Mouse (Mus musculus): ENCODE results near the gene Cept1.

Cept1 gene

DNA sequence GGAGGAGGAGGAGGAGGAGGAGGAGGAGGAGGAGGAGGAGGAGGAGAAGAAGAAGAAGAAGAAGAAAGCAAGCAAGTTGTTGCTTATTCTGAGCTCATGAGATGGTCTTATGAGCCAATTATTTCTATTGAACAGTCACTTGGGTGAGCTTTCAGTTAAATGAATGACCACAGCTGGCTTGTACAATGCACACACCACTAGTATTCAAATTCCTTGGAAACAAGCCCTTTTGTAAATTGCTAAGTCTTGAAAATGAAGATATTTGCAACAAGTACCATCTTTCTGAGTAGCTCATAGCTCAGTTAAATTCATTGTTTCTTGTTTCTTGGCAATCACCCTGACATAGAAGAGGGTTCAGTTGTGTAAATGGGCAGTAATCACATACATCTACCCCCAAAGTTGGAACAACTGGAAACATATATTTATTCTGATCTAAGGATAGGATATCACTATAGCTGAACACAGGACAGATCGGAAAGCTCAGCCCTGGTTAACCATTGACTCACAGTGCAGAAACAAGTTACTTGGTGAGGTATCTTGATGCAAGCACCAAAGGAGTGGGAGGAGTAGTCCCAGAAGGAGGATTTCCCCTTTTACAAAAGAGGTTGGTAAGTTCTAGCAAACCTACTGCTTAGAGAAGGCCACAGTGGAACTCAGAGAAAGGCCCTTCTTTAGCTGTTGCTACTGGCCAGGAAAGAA is 52.1 kb downstream of the Cept1 start:
- DNase-seq (ENCODE audit: low read depth, low spot score), result no peak

DNA sequence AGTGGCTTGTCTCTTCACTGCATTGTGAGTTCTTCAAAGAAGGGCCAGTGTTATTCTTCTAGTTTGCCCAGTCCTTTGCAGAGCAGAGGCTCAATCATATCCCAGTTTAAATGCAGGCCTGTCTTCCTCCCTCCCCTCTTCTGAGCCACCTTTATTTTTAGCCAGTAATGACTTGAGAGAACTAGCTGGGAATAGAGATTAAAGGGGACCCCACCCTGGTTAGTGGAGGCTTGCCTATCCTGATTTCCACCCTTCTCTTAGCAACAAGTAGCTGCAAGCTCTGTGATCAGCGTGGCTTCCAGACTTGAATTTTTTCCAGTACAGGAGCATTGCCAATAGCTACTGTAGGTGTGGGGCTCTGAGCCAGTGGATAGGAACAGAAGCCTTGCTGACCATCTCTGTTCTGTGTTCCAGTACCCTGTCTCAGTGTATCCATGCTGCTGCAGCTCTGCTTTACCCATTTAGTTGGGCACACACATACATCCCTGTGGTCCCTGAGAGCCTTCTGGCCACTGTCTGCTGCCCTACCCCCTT is 53.1 kb downstream of the Cept1 start:
- no peak for DNase-seq (ENCODE audit: low read depth, low spot score)

DNA sequence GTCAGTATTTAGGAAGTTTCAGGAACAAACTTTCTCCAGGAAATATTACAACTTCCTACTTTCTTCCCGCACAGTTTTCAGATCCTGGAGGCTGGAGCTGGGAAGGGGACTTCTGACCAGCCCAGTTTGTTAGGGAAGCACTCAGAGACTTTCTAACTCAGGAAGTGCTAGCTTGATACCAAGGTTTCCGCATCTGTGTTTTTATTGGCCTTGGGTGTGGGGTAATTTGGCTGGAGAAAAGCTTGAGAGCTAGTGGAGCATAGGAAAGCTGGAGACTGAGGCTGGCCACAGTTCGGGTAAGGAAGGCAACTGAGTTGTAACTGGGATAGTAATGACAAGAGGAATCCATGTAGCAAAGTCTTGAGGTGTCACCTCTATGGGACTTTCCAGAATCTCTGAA is 53.7 kb downstream of the Cept1 start:
- no peak for DNase-seq (ENCODE audit: low read depth, low spot score)

DNA sequence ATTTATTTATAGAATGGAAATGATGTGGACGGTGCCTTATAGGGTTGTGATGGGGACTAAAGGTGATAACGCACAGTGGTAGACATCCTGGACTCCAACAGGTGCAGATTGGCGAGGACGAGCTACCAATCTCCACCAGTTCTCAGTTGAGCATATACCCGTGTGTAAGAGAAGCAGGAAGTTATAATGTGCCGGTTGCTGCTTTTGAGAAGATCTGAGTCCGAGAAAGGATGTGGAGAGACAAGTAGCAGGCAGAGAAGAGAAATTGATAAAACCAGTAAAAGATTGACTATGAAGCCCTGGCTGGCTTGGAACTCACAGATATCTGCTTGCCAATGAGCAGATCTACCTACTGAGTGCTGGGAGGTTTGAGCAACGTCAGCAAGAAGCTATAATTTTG is 54.4 kb downstream of the Cept1 start:
- DNase-seq (ENCODE audit: low read depth, low spot score), result no peak

DNA sequence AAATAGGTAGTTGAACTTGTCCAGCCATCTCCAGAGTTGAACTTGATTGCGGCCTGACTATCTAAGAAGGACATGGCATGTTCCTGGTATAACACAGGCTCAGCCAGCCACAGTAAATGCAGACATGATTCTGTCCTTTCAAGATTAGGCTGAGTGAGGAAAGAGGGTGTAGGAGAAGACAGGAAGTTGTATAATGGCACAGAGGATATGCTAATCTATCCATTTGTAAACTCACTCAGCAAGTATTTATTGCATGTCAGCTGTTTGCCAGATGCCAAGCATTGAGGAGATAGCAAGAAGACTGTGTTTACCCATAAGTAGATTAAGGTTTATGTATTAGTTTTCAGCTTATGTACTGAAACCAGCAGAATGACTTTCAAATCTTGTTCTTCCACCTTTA is 54.9 kb downstream of the Cept1 start:
- no peak for DNase-seq (ENCODE audit: low read depth, low spot score)

DNA sequence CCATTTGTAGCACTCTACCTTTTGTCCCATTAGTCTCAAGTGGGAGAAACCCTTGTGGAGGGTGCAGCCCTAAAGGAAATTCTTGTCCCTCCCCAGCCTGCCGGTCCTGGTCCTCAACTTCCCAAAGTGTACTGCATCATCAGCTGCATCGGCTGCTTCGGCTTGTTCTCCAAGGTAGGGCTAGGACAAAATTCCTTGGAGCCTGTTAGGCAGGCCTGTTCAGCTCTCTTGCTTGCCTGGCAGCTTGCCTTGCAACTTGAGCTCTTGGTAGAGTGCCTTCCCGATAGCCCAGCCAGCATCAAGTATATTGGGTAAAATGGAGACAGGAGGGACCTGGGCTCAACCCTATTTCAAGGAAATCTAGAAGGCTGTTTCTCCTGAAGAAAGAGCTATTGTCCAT is 57.4 kb downstream of the Cept1 start:
- no peak for DNase-seq (ENCODE audit: low read depth, low spot score)

DNA sequence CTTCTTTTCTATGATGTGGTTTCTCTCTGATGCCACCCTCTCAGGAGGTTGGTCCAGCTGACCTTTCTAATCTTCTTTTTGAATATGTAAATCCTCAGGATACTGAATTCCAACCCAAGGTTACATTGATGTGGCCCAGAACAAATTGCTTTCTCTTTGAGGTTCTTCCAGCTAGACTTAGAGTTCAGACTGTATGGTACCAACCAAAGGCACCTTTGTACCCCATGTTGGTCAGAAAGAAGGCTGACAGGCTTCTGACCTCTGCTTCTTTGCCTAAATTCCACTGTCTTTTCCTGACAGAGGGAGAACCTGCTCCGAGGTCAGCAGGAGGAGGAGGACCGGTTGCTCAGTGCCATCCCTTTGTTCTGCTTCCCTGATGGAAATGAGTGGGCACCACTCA is 60.1 kb downstream of the Cept1 start:
- no peak for DNase-seq (ENCODE audit: low read depth, low spot score)

DNA sequence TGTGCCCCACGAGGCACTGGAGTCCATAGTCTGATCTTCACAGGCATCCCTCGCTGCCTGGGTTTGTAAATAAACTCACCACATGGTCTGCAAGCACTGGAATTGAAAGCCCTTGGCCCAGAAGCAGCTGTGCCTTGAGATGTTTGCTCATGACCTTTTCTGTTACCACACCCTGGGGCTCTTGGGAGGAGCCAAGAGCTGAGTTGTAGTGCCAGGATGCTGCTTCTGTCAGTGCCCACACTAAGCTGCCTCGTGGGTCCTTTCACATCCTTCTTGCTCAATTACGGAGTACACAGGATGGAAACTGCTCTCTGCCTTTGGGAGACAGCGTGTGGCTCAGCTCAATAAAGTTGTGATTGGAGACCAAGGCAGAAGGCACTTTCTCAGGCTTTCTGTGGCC is 61.8 kb downstream of the Cept1 start:
- DNase-seq (ENCODE audit: low read depth, low spot score), result peak; percentile 42

DNA sequence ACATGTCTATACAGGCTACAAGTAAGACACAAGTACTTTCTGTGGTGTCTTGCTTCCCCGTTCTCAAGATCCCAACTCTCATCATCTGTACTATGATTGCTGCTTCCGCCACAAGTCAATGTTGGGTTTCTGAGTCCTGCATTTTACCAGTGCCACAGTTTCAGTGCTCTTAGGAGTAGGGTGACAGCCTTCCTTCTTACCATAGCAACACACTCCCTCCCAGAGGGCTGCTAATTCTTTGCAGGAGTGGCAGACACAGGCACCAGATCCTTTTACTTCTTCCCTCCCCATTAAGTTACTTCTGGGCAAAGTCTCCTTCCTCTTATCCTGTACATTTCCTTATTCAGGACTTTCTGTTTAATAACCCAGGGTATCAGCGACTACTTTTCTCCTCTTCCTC is 62.7 kb downstream of the Cept1 start:
- DNase-seq (ENCODE audit: low read depth, low spot score), result no peak

DNA sequence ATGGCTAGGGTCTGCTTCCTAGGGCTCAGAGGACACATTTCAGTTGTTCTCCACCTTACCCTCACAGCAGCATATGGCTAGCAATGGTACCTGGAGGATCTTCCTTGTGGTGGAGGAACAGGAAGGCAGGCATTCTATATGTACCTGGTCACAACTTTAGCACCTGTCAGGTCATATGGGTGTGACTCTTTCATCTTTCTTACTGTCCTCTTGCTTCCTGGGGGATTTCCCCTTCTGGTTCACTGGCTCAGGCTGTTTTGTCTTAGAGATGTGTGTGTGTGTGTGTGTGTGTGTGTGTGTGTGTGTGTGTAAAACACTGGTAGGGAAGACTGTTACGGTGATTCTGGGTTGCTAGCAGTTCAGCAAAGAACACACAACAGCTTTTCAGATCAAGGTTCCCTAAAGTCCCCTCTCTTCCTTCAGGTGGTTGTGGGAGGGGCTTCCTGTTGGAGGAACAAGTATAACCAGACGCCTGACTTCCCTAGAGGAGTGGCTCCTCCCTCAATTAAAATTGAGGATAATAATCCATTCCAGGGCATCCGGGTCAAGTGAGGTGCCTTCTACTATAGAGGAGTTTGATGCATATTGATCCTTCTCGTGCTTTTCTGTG is 63.7 kb downstream of the Cept1 start:
- no peak for DNase-seq (ENCODE audit: low read depth, low spot score)

DNA sequence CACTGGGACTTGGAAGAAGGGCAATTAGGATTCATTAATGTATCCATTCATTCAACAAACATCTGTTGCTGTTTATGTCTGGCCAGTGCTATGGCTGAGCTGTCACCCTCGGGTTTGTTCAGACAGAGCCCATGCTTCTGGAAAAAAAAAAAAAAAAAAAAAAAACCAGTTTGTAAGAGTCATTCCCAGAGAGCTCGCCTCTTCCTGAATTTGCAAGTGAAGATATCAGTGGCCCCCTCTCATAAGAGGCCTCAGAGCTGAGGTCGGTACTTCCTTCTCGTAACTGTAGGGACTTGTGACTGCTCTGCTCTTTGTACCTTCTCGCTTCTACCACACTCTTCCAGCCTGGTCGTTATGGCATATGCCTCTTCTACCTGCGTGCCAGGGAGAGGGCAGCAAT is 64.3 kb downstream of the Cept1 start:
- DNase-seq (ENCODE audit: low read depth, low spot score), result no peak

DNA sequence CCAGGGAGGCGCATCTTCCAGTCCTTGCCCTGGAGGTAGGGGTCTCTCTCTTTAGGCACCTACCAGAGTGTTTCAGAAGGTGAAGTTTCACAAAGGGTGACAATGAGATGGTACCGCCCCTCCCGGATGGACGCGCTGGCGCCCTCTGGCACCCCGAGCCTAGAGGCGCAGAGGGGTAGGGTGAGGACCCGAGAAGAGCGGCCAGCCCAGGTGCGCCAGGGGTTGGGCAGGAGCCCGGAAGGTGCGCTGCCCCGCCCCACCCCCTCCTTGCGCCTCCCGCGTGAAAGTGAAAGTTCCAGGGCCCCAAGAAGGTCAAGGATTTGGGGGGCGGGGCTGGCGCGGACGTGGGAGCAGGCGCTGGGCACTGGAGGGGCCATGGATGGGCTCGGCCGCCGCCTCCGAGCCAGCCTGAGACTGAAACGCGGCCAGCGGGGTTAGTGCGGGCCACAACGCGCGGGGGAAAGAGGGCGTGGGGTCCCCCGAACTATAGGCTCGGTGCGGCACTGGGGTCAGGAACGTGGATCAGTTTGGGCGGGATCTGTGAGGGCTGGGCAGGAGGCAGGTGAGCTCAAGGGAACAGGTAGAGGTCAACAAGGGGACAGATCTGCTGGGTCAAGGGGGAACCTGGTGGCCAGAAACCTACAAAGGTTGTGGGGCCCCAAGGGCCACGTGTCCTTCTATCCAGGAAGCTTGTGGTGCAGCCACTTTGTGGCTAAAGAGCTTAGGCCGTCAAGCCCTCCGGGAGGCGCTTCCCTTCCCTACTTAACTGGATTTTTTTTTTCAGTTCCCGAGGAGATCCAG is 65.1 kb downstream of the Cept1 start, which contains the start of gene Dennd2d:
Gene Dennd2d, plus strand, starts transcription at position 125 of the 801 bp plus-strand sequence.
- no peak for DNase-seq (ENCODE audit: low read depth, low spot score)

DNA sequence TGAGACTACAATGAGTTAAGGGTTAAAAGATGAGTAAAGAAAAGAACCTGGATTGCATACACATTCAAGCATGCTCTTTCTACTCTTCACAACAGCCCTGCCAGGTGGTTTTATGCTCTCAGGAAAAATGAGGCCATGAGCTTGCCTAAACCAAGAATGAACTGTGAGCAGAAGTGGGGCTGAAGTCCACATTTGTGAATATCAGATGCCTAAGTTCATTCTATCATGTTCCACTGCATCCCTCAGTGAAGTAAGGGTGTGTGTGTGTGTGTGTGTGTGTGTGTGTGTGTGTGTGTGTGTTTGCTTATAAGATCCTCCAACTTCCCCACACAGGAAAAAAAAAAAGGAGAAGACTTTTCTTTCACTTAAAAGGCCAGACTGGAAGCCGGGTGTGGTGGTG is 70.7 kb downstream of the Cept1 start:
- DNase-seq (ENCODE audit: low read depth, low spot score), result no peak

DNA sequence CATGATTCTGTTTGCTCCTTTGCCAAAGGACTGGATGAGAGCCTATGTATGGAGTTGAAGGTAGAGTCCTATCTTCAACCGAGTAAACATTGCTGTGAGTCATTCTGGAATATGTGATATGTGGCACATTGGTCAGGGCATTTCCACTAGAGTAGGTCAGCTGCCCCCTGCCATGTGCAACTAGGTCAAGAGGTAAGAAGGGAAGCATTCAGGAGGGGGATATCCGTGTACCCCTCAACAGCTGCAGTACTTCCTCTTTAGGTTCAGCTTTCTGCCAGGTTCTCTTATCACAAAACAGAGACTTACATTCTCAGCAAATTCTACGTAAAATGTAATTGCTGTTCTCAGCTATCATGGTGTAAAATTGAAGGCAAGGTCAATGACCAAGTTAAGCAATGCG is 73.4 kb downstream of the Cept1 start:
- DNase-seq (ENCODE audit: low read depth, low spot score), result no peak

DNA sequence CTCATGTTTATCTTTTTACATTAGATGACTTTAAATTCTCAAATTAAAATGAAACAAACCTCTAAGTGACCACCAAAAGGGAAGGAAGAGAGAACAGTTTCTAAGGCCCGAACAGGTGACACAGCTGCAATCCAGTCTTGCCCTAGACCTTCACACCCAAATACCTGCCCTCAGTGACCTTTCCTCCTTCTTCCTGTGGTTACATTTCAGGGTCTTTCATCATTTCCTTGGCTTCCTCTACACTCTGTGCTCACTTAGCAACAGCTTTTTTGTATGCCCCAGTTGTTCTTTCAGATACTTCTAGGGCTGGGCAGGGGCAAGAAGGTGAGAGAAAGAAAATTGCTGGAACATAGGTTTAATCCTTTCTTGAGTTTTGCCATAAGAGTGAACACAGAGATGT is 82.9 kb downstream of the Cept1 start:
- no peak for DNase-seq (ENCODE audit: low read depth, low spot score)

DNA sequence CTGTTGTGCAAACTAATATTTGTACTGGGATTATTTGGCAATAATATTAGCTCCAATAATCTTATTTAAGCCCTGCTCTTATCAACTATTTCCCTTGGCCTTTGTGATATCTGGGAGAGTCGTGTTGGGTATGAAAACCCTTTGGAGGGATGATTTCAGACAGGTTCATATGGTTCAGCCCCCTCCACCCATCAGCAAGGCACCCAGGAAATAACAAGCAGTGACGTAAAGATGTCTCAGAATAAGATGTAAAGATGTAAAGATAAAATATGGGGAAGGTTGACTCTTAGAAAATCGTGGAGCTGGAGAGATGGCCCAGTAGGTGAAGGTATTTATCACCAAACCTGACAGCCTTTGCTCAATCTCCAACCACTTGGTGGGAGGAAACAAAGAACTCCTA is 85.1 kb downstream of the Cept1 start:
- no peak for DNase-seq (ENCODE audit: low read depth, low spot score)

DNA sequence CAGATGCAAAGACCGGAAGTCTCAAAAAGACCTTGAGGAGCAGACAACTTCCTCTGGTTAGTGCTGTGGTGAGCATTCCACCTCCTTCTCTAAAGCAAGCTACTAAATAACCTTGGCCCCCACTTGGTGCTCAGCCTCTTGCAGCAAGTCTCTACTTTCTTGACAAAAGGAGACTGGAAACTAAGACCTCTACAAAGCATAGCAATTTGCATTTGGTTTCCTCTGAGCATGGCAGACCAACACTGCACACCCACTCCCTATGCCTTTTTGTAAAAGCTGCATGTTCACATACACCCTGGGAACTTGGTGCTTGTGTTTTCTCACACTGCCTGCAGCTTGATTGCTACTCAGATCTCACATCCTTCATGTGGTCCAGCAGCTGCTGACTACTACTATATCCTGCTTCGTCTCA is 85.5 kb downstream of the Cept1 start:
- no peak for DNase-seq (ENCODE audit: low read depth, low spot score)

DNA sequence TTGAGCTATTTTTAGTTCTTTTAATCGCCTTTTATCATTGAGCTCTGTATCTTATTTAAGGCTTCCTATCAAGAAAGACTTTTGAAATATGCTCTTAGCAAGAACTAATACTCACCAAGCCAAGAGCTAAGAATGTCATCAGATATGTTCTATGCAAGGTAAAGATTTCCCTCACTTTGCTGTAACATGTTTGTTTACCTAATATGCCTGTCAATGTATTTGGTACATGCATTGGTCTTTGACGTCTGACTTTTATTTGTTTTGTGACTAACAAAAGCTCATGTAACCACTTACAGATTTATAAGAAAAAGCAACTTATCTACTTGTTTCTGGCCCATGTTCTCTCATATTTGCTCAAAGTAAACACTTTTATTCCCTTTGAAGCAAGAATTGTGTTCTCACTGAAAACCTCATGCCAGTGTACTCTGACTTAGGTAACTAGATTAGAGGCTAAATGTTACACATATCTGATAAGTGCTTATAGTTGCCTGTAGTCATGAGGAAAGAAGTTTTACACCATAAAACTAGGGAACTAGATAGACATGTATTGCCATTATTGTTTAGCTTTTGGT is 90.2 kb downstream of the Cept1 start:
- DNase-seq (ENCODE audit: low read depth, low spot score), result no peak

DNA sequence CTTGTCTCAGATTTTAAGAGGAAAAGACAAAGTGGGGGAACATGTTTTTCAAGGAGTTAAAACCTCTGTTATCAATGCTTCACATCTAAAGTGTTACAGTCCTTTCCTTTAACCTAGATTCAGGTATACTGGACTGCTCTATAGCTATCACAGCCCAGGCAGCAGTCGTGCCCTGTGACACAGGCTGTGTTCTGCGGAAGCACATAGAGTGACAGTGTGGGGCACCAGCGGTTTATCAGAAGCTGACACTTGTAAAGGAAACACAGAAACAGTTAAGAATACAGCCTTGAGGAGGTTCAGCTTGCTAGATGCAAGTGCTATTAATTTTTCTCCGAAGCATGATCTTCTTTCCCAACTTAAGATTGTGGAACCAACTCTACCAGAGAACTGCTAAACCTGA is 95.0 kb downstream of the Cept1 start:
- no peak for DNase-seq (ENCODE audit: low read depth, low spot score)

All from skeletal muscle tissue, adult 2 months (tissue).